Mouse (Mus musculus): Measurements from ENCODE around the gene Trim52. TPM values are rescaled to one million over a fixed set of nuclear protein-coding genes. Genes with fewer than 3 reads are reported as not detected.

Gene Trim52
- polyA plus RNA-seq, 1 experiment from 2014 or later, result not detected

Other genes with a start within 250 kb of the Trim52 start
- 53.2 and 53.7 TPM in 2 replicates for gene Spry2, start 209.4 kb upstream of the Trim52 start, polyA plus RNA-seq (2015; fragmentation: Nextera tagmentation; extraction: Ambion mirVana)